In genomic region chr8:10854600-10854999, GRCm38 (mm10) we compare ENCODE assay signal across 15 mouse cellular contexts.
DNase-seq lines count a peak whose midpoint lies in the region; ATAC-seq and TF ChIP-seq lines count a peak whose summit lies in the region.
"Had no signal": no experiment of that assay in that cellular context is flagged by ENCODE, and none has a peak within 500 bp of the region (broad histone marks: within the 10 kb centered on the region; RNA-seq: fewer than 3 reads in every experiment).

No protein-coding gene starts in this region.

- no peaks in the 10 kb centered on the region for H3K36me3 ChIP-seq in midbrain, embryonic 11.5 days (ENCODE audit: control insufficient read depth, insufficient read depth, low read length)
- H3K36me3 ChIP-seq in midbrain, embryonic 16.5 days (ENCODE audit: control insufficient read depth, insufficient read depth, low read length) = no peaks in the 10 kb centered on the region
- H3K36me3 ChIP-seq in liver, embryonic 14.5 days (replicated peaks; ENCODE audit: control insufficient read depth, insufficient read depth, low read depth) = no peaks in the 10 kb centered on the region
- H3K36me3 ChIP-seq: neural tube, embryonic 15.5 days had no signal

- no peak for ATAC-seq in midbrain, embryonic 11.5 days (ENCODE audit: low FRiP score)
- ATAC-seq in midbrain, embryonic 16.5 days = no peak
- peak; percentile 79 for ATAC-seq in liver, embryonic 14.5 days (ENCODE audit: insufficient read depth)

- intact Hi-C loops in left cerebral cortex, postnatal 14 days (cut with DNase I) = no loop called here

- DNase-seq in adrenal gland, adult (ENCODE audit: inconsistent age in 2 of 2, low spot score in 1 of 2) = peak; percentile 23 to 73
- DNase-seq in adrenal gland, postnatal 4 days (ENCODE audit: low spot score in 2 of 2) = no peak
- DNase-seq in midbrain, embryonic 11.5 days (ENCODE audit: low spot score, missing footprints) = peak; percentile 51
- peak; percentile 22 to 35 (median 24) for DNase-seq in liver, embryonic 14.5 days (ENCODE audit: low read depth in 3 of 3, low spot score in 3 of 3)
- DNase-seq in left cerebral cortex, postnatal 14 days (ENCODE audit: low spot score in 2 of 2) = no peak
- DNase-seq in layer of hippocampus, adult 8-10 months (ENCODE audit: low spot score in 2 of 2) = no peak
- DNase-seq in lung, postnatal 25 days (ENCODE audit: low spot score) = no peak
- DNase-seq: cerebellum, adult 8-10 months; embryo, embryonic 11 days; heart, adult 2 months; lung, adult 18-20 months; thymus, postnatal 4 days had no signal

- no peaks in the 10 kb centered on the region for H3K27me3 ChIP-seq in midbrain, embryonic 11.5 days (ENCODE audit: control insufficient read depth, insufficient read depth, low read length)
- no peaks in the 10 kb centered on the region for H3K27me3 ChIP-seq in midbrain, embryonic 16.5 days (ENCODE audit: control insufficient read depth, insufficient read depth, low read depth, low read length)
- H3K27me3 ChIP-seq in liver, embryonic 14.5 days (ENCODE audit: control insufficient read depth, insufficient read depth, low read length) = no peaks in the 10 kb centered on the region
- H3K27me3 ChIP-seq: neural tube, embryonic 15.5 days had no signal

- H3K4me1 ChIP-seq in midbrain, embryonic 11.5 days (ENCODE audit: control insufficient read depth, insufficient read depth, low read length) = peaks cover 6% of the 10 kb centered on the region
- H3K4me1 ChIP-seq in midbrain, embryonic 16.5 days (ENCODE audit: control insufficient read depth, insufficient read depth, low read length) = peaks cover 2% of the 10 kb centered on the region; the same call in 1 of the 2 replicates
- H3K4me1 ChIP-seq in liver, embryonic 14.5 days (replicated peaks; ENCODE audit: control insufficient read depth in 2 of 2, insufficient read depth in 2 of 2, low read length in 1 of 2) = peaks cover 0 to 18% of the 10 kb centered on the region in 2 experiments; a peak in 2 of 4 replicates

- WGBS in midbrain, embryonic 11.5 days = 63% methylated on average over 6 of the region's 6 CpGs
- WGBS in midbrain, embryonic 16.5 days = 61% methylated on average over 6 of the region's 6 CpGs
- WGBS in liver, embryonic 14.5 days (ENCODE audit: insufficient replicate concordance) = 32% methylated on average over 6 of the region's 6 CpGs

- no peak overlapping the region for H3K4me2 ChIP-seq in midbrain, embryonic 11.5 days
- no peak overlapping the region for H3K4me2 ChIP-seq in midbrain, embryonic 16.5 days (ENCODE audit: low read length)
- no peak overlapping the region for H3K4me2 ChIP-seq in liver, embryonic 14.5 days (ENCODE audit: low read depth)
- H3K4me2 ChIP-seq: neural tube, embryonic 15.5 days had no signal

- no peak overlapping the region for H3K9ac ChIP-seq in midbrain, embryonic 11.5 days (ENCODE audit: low read length)
- no peak overlapping the region for H3K9ac ChIP-seq in midbrain, embryonic 16.5 days (ENCODE audit: low read depth, low read length)
- no peak overlapping the region for H3K9ac ChIP-seq in liver, embryonic 14.5 days (replicated peaks)
- H3K9ac ChIP-seq: neural tube, embryonic 15.5 days had no signal

- peak; percentile 31; the same call in 1 of the 2 replicates for TF ChIP-seq CTCF in liver, embryonic 14.5 days (IDR thresholded peaks at IDR 0.05; ENCODE audit: low read depth)

- no peak overlapping the region for H3K27ac ChIP-seq in midbrain, embryonic 11.5 days (ENCODE audit: low read depth, low read length)
- no peak overlapping the region for H3K27ac ChIP-seq in midbrain, embryonic 16.5 days (ENCODE audit: low read length)
- H3K27ac ChIP-seq in liver, embryonic 14.5 days = no peak overlapping the region
- H3K27ac ChIP-seq: heart, adult 2 months; neural tube, embryonic 15.5 days had no signal

- no peak overlapping the region for H3K4me3 ChIP-seq in midbrain, embryonic 11.5 days (ENCODE audit: low read depth, low read length)
- H3K4me3 ChIP-seq in midbrain, embryonic 16.5 days (ENCODE audit: low read depth, low read length) = no peak overlapping the region
- no peak overlapping the region for H3K4me3 ChIP-seq in liver, embryonic 14.5 days (ENCODE audit: insufficient read depth in 1 of 2, low read depth in 2 of 2, low read length in 2 of 2)
- H3K4me3 ChIP-seq: erythroblast, embryonic 14.5 days; heart, adult 2 months; neural tube, embryonic 15.5 days had no signal

- H3K9me3 ChIP-seq in midbrain, embryonic 11.5 days (ENCODE audit: control insufficient read depth, low read length) = no peaks in the 10 kb centered on the region
- H3K9me3 ChIP-seq in midbrain, embryonic 16.5 days (replicated peaks; ENCODE audit: control insufficient read depth, low read length, poor library complexity, severe bottlenecking) = no peaks in the 10 kb centered on the region
- H3K9me3 ChIP-seq in liver, embryonic 14.5 days (ENCODE audit: control insufficient read depth, low read length) = no peaks in the 10 kb centered on the region
- H3K9me3 ChIP-seq: neural tube, embryonic 15.5 days had no signal

- no peak for TF ChIP-seq EP300 in liver, embryonic 14.5 days (IDR thresholded peaks at IDR 0.05; ENCODE audit: low read depth)

Comparison
In these comparisons a context has a peak if more than half of its experiments do, and no peak if none do; other contexts are left out.
1. DNase-seq: peak in adrenal gland, adult (2 of 2), midbrain, embryonic 11.5 days (single experiment) and liver, embryonic 14.5 days (3 of 3); none in adrenal gland, postnatal 4 days (0 of 2), left cerebral cortex, postnatal 14 days (0 of 2), layer of hippocampus, adult 8-10 months (0 of 2) and lung, postnatal 25 days (single experiment).